Mouse (Mus musculus): ENCODE measurements around the gene Rln3.
A peak's percentile ranks its signal among the peaks of the same experiment; 100 is the strongest.
"Not testable (repeated sequence)": the region's sequence is repeated elsewhere in the genome, so short reads cannot be mapped to it uniquely, and the experiment has no call there.

The Rln3 gene

DNA sequence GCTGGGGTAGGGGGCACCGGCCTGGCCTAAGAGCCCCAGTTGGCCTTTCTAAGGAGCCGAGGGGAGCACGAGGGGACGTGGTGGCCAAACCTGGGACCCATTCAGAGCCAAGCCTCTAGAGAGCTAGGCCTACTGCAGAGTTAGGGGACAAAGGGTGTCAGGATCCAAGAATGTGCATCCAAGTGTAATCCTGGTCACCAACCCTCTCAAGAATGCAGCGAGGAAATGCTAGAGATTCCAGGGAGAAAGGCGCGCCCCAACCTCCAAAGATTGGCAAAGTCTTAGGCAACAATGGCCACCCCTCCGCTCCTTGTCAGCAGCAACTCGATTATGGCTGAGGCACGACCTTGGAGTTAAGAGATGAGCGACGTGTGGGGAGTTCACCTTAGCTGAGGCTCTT is 23.2 kb downstream of the Rln3 start:
- no peak for DNase-seq (ENCODE audit: low spot score in 2 of 2)

DNA sequence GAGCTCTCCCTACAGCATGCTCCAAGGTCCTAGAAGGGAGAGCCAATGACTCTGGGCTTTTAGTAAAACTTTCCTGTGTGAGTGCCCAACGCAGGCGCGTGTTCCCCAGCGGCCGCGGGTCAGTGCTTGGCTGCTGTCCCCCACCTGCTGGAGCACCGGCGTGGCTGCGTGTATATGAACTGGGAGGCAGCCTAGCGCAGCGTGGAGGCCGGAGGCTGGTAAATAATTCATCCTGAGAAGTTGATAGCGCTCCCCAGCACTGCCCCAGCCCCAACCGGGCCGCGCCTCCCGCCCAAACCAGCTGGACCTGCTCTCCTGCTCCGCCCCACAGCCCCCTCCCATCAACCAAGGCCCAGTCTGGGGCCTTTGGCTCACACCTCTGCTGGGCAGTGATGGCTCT is 23.7 kb downstream of the Rln3 start, which contains the start of gene Palm3:
Gene Palm3 (plus strand): TSS at position 376 of the 400 bp plus-strand sequence.
- no peak for DNase-seq (ENCODE audit: low spot score in 2 of 2)

- no peak for DNase-seq (ENCODE audit: low spot score in 2 of 2)
Observed at GRCm38 (mm10) chr8:84019738-84020137, 25.1 kb downstream of the Rln3 start.

DNA sequence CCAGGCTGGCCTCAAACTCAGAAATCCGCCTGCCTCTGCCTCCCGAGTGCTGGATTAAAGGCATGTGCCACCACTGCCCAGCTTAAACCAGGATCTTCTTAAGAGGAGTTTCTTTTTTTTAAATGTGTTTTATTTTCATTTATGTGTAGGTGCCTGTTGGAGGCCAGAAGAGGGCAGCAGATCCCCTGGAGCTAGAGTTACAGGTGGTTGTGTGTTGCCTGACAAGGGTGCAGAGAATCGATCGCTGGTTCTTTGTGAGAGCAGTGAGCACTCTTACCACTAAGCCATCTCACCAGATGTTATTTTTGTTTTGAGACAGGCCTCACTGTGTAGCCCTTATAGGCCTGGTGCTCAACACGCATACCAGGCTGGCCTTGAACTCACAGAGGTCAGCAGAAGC is 29.0 kb downstream of the Rln3 start:
- DNase-seq (ENCODE audit: low spot score in 2 of 2), result no peak

DNA sequence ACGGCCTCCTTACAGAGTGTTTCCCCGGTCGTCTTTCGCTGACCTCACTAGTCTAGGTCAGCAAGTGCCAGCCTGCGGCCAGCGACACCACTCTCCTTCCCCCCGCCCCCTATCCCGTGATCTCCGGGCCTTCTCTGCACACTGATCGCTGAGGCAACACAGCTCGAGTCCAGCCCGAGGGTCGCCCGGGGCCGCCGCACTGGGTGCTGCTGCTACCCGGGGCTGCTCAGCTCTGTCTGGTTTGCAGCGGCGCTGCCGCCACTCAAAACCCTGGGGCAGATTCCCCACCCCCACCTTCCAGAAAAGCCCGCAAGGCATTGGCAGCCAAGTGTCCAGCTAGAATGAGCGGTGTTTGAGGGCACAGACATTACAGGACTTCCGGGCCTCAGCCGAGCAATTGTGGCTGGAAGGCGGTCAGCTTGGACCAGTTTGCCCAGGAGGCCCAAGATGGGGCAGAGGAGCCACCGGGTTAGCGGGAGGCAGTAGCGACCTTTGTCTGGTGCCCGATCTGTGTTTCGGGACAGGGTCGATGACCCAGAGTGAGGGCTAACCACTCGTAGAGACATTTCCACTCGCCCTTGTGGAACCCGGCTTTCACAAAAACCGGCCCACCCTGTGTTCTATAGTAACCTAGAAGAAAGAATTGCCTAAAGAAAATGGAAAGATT is 32.2 kb downstream of the Rln3 start:
- DNase-seq (ENCODE audit: low spot score in 2 of 2), result no peak

- no peak for DNase-seq (ENCODE audit: low spot score in 2 of 2)
Observed at GRCm38 (mm10) chr8:84011705-84012498, 32.9 kb downstream of the Rln3 start, which contains the start of gene 2210011C24Rik. 2210011C24Rik (minus strand) TSS chr8:84012171.

GRCm38 (mm10) chr8:84010625-84011611 is 33.9 kb downstream of the Rln3 start:
- DNase-seq (ENCODE audit: low spot score in 2 of 2), result peak; percentile 56 to 65

DNA sequence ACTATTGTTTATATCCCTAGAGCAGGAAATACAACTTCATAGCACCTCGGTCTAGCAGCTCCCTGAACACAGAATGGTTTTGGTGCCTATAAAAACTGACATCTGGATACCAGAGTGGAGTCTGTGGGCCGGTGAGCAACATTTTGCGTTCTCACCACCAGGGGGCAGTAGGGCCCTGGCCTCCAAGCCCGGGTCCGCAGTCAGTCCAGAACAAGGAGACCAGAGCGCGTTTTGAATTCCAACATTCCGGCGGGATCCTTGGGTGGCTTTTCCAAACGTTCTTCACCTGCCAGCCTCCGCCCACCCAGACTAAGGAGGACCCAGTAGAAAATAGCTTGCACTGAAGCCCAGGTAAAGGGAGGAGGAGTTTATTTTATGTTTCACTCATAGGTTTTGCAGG is 34.9 kb downstream of the Rln3 start:
- peak; percentile 61 to 68 for DNase-seq (ENCODE audit: low spot score in 2 of 2)

- DNase-seq (ENCODE audit: low spot score in 2 of 2), result no peak
Observed at GRCm38 (mm10) chr8:84008362-84008761, 36.4 kb downstream of the Rln3 start.

DNA sequence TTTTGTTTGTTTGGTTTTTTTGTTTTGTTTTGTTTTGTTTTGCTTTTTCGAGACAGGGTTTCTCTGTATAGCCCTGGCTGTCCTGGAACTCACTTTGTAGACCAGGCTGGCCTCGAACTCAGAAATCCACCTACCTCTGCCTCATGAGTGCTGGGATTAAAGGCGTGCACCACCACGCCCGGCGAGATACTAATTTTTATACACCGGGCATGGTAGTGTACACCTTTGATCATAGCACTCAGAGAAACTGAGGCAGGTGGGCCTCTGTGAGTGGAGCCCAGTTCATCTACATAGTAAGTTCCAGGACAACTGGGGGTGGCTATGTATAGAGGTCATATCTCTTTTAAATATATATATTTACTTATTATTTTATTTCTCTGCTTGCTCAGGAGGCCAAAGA is 39.3 kb downstream of the Rln3 start:
- not testable (repeated sequence) for DNase-seq (ENCODE audit: low spot score in 2 of 2)

- DNase-seq (ENCODE audit: low spot score in 2 of 2), result peak; percentile 97 to 98
Observed at GRCm38 (mm10) chr8:84004533-84005201, 40.1 kb downstream of the Rln3 start.

DNA sequence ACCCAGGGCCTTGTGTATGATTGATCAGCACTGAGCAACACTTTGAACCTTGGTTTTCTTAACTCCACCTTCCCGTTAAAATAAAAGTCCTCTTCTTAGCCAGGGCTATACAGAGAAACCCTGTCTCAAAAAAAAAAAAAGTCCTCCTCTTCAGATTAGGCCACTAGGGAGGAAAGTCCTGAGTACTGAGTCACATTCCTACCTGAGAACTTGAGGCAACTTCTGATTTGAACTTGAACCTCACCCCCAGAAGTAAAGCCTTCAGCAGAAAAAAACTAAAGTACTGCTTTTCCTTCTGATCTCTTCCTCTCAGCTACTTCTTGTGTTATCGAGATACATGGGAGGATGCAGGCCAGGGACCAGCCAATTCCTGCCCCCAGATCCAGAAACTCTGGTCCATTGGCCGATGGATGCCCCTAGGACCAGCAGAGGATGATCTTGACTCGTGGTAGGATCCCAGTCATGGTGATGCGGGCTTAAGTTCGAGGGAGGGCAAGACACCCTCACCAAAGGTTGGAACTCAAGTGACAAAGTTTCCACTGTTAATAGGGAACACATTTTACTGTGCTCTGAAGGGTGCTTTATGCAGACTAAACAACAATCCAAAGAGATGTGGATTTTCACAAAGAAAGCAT is 41.1 kb downstream of the Rln3 start:
- DNase-seq (ENCODE audit: low spot score in 2 of 2), result no peak

DNA sequence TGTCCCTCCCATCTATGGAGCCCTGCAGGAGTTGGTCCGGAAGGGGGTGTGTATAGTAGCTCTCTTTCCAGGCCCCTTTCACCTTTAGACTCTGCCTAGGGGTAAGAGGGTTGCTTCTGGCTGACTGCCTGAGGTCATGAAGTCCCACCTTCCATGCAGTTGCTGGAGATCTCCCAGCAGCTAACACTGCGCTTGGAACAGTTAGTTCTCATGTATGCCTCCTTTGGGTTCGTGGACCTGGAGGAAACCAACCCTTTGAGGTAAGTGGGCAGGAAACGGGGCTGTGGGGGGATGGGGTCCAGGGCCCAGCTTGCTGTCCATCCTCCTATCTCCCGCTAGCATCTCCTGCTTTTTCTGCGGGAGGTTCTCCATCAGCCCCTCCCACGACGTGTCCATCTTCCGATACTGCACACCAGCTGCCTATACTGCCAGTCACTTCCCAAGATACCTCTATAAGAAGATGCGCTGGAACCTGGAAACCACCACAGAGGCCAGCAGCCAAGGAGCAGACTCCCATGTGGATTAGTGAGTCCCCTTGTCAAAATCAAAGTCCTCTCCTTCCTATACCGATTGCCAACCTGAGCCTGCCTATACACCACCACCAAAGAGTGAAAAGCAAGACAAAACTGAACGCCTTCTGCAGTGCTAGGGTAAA is 41.7 kb downstream of the Rln3 start:
- DNase-seq (ENCODE audit: low spot score in 2 of 2), result no peak

DNA sequence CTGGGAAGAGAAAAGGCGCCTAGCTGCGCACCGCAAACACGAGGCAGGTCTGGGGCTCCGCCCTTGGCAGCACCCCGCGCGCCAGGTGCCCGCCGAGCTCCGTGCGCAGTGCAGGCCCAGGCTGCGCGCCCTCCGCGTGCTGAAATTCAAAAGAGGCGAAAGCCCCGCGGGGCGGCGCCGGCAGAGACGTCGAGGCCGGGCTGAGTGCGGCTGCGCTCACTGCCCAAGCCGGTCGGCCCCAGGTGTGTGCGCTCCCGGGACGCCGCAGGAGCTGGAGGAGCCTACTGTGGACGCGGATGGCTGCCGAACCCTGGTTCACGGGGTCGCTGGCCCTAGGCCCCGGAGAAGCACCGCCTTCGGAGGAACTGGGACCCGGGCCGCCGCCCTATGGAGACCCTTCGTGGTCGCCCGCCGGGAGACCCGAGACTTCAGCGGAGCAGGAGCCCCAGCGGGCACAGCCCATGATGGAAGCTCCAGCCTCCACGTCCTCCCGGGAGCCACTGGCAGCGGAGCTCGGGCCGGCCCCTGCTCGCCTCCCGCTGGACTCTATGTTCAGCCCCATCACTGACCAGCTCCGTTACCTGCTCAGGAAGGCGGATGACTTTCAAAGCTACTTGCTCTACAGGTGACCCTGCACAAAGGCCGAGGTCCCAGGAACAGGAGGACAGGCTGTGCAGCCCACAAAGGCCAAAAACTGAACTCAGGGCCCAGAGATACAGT is 43.4 kb downstream of the Rln3 start, which contains the start of gene 1700067K01Rik:
Gene 1700067K01Rik (plus strand): TSS at position 222 of the 720 bp plus-strand sequence.
- DNase-seq (ENCODE audit: low spot score in 2 of 2), result no peak

DNA sequence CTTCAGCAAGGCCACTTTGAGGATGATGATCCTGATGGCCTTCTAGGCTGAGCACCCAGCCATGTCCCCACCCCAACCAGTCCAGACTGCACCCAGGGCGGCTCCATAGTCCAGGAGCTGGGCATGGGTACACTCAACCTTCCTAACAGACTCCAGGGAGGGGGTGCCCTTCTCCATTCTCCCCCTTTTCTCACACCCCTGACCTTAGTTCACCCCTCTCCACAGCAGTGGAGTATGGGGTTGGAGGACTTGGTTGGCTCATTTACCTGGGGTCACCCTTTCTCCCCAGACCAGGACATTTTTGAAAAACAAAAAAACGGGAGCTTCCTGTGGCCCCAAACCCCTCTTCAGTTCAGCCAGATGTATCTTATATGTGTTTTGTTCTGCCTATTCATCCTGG is 45.0 kb downstream of the Rln3 start:
- DNase-seq (ENCODE audit: low spot score in 2 of 2), result no peak

- no peak for DNase-seq (ENCODE audit: low spot score in 2 of 2)
Observed at GRCm38 (mm10) chr8:83999057-83999705, 45.6 kb downstream of the Rln3 start.

DNA sequence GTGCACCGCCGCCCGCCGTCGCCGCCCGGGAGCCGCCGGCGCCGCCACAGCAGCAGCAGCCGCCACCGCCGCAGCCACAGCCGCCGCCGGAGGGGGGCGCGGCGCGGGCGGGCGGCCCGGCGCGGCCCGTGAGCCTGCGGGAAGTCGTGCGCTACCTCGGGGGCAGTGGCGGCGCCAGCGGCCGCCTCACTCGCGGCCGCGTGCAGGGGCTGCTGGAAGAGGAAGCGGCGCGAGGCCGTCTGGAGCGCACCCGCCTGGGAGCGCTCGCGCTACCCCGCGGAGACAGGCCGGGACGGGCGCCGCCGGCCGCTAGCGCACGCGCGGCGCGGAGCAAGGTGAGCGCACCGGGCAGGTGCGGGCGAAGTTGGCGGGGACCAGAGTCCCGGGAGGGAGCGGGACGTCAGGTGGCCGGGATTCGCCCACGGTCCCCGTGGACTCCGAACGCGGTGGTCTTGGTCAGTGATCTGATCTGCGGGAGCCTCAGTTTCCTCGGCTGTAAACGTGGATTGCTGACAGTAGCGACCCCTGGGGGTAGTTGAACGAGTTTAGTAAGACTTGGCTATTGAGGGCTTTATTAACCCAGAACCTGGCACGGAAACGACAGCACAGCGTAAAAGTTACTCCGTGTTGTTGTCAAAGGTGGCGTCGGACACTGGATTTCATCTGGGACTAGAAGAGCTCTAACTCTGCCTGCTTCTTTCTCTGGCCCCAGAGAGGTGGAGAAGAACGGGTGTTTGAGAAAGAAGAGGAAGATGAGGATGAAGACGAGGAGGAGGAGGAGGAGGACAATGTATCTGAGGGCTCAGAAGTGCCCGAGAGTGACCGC is 46.4 kb downstream of the Rln3 start:
- peak; percentile 66 to 75 for DNase-seq (ENCODE audit: low spot score in 2 of 2)

- DNase-seq (ENCODE audit: low spot score in 2 of 2), result peak; percentile 50 to 56
Observed at GRCm38 (mm10) chr8:83997511-83998141, 47.2 kb downstream of the Rln3 start, which contains the start of gene Samd1. Samd1 (plus strand) TSS chr8:83997672.
